Mouse (Mus musculus): ENCODE measurements at regions not wholly inside any gene's neighbourhood (a gene's known extent, or its start where the extent isn't known, plus 50 kb on each side); places are given as distances from the start of the nearest gene placed in this dataset.

DNA sequence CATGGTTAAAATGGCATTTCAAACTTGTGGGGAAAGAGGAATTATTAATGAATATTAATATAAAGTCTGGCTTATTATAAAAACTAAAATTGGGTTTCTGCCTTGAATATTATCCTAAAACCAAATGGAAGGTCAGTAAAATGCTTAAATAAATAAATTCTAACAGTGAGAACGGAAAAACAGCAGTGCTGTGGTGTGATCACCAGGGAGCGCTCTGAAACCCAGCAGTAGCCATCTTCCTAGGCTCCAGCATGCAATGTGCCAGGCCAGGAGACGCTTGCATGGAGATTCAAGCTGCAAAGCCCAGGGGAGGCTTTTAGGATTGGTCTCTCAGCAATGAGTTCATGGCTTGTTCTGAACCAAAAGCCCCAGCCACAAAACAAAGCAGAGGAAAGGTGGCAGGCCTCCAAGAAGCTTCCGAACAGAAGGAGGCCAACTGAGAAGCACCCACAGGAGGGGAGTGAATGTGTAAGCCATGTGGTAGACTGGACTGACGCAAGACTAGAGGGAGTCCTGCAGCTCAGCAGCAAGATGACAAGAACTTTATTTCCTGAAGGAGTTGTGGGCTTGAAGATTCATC is 52.3 kb upstream of the Bace2 start:
- DNase-seq (ENCODE audit: low spot score in 2 of 2) = no peak
